Mouse (Mus musculus) testis, adult 2 months (tissue): ENCODE data around the gene Syne1. TPM values are rescaled to one million over a fixed set of nuclear protein-coding genes. Genes with fewer than 3 reads are reported as not detected.

Source experiments
- H3K27ac ChIP-seq: fragments of 200-500 bp; 2 replicates; pipeline ENCODE4 v1.5.1; 2012; ENCODE audit warnings: low read depth, low read length; ENCODE audit not compliant: control insufficient read depth, insufficient read depth
- H3K27me3 ChIP-seq: fragments of 200-500 bp; 2 replicates; pipeline ENCODE4 v1.6.1; 2012; ENCODE audit warnings: mild to moderate bottlenecking, low read length, moderate library complexity; ENCODE audit not compliant: control insufficient read depth, insufficient read depth
- H3K36me3 ChIP-seq: fragments of 200-500 bp; 2 replicates; pipeline ENCODE4 v1.6.1; 2012; ENCODE audit warnings: mild to moderate bottlenecking, low read length; ENCODE audit not compliant: control insufficient read depth, insufficient read depth
- H3K4me1 ChIP-seq: fragments of 200-500 bp; 2 replicates; pipeline ENCODE4 v1.6.1; 2012; ENCODE audit warnings: low read length; ENCODE audit not compliant: control insufficient read depth, insufficient read depth
- H3K4me3 ChIP-seq: fragments of 200-500 bp; 2 replicates; pipeline ENCODE4 v1.5.1; 2012; ENCODE audit warnings: low read depth, mild to moderate bottlenecking, low read length, moderate library complexity, mixed read lengths; ENCODE audit not compliant: control insufficient read depth
- CTCF ChIP-seq: fragments of 200-500 bp; IDR thresholded peaks from 2 replicates; pipeline ENCODE4 v1.5.1; 2012; ENCODE audit warnings: low read depth, mild to moderate bottlenecking, inconsistent platforms, low read length, moderate library complexity; ENCODE audit not compliant: control insufficient read depth, insufficient read depth, insufficient replicate concordance
- POLR2A ChIP-seq: fragments of 200-500 bp; IDR thresholded peaks from 2 replicates; pipeline ENCODE4 v1.6.1; 2012; ENCODE audit warnings: low read depth, mild to moderate bottlenecking, inconsistent platforms, low read length, moderate library complexity; ENCODE audit not compliant: control insufficient read depth
- polyA plus RNA-seq: library from polyadenylated mRNA; depleted of rRNA; stranded (reverse); fragments of >200 nt; gene quantifications from 2 replicates; pipeline ENCODE4 v1.2.3, GENCODE M21; 2012; rRNA removed

Syne1 gene
- polyA plus RNA-seq, result 2.4 and 3.0 TPM in 2 replicates

- peaks cover 7% of the 10 kb centered on the region for H3K4me1 ChIP-seq
- peak within 1 kb of the TSS; percentile 83 for H3K4me3 ChIP-seq
- H3K27me3 ChIP-seq, result no peaks in the 10 kb centered on the region
- H3K27ac ChIP-seq, result peak within 1 kb of the TSS; percentile 39; the same call in 1 of the 2 replicates
- H3K36me3 ChIP-seq, result no peaks in the 10 kb centered on the region
- TF ChIP-seq POLR2A (no peak), CTCF (no peak)
Observed at GRCm38 (mm10) chr10:5551382-5551781, at the start of gene Syne1. TSS of gene Syne1 (minus strand) at chr10:5551482.

DNA sequence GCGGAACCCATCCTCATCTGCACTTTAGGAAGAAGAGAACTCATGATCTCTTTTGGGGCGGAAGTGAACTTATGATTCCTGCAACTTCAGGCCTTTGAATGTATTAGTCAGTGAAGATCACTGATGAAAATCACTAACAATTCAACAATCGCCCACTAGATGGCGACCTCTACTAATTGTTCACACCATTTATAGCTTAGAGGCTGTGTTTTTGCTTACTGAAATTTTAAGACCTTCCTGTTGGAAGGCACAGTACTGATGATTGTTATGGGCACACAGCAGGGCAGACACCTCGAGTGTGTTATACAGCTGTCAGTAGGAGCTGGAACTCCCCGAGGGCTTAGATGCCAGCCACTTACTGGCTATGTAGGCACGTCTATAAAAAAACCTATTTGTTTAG is 48.8 kb upstream of the Syne1 start:
- Histone ChIP-seq H3K4me3 (no peak overlapping the region), H3K27ac (no peak overlapping the region), H3K4me1 (peaks cover 6% of the 10 kb centered on the region), H3K36me3 (no peaks in the 10 kb centered on the region), H3K27me3 (no peaks in the 10 kb centered on the region)
- no peak for TF ChIP-seq CTCF
- TF ChIP-seq POLR2A, result no peak

GRCm38 (mm10) chr10:5596559-5596958 is 45.3 kb upstream of the Syne1 start:
- no peaks in the 10 kb centered on the region for H3K27me3 ChIP-seq
- no peak for TF ChIP-seq CTCF
- no peak for TF ChIP-seq POLR2A
- H3K4me3 ChIP-seq, result no peak overlapping the region
- no peak overlapping the region for H3K27ac ChIP-seq
- H3K4me1 ChIP-seq, result no peaks in the 10 kb centered on the region; the same call in 1 of the 2 replicates
- no peaks in the 10 kb centered on the region for H3K36me3 ChIP-seq

GRCm38 (mm10) chr10:5594457-5594856 is 43.2 kb upstream of the Syne1 start:
- Histone ChIP-seq H3K36me3 (no peaks in the 10 kb centered on the region), H3K27ac (no peak overlapping the region), H3K4me3 (no peak overlapping the region), H3K4me1 (no peaks in the 10 kb centered on the region), H3K27me3 (no peaks in the 10 kb centered on the region)
- TF ChIP-seq CTCF (no peak), POLR2A (no peak)

DNA sequence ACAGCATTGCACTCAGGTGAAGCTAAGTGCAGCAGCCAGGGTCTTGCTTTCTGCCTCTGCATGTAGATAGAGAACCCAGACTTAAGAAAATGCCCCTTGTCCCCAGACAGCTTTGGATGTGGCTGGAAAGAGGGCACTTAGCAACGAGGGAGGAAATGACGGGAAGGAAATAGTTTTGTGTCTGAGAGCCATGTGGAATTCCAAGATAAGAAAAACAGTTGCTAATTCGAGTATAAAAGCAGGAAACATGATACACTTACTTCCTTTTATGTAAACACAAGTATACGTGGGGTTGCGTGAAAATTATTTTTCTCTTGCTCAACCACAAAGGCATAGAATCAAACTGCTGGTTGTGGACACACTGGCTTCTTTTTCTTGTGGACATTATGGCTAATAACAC is 42.2 kb upstream of the Syne1 start, which contains the start of gene Myct1:
TSS of gene Myct1 (plus strand) at position 312 of the 400 bp plus-strand sequence.
- TF ChIP-seq POLR2A, result no peak
- no peak for TF ChIP-seq CTCF
- no peaks in the 10 kb centered on the region for H3K27me3 ChIP-seq
- H3K4me3 ChIP-seq, result no peak within 1 kb of the TSS
- no peaks in the 10 kb centered on the region for H3K4me1 ChIP-seq
- no peaks in the 10 kb centered on the region for H3K36me3 ChIP-seq
- H3K27ac ChIP-seq, result no peak within 1 kb of the TSS

DNA sequence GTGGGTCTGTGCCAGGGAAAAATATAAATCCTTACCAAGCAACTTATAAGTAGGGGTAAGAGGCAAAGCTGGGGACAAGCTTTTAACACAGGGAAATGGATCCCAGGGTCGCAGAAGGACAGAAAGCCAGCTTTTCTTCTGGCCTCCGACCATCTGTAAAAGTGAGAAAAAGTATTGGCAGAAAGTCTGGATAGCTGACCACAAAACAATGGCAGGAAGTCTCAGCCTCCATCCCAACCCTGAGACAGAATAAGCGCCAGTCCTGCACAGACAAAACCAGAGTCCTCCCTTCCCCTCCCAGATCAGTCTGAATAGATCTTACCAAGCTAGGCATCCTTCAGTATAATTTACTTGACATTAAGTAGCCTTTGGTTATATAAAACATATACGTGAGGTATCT is 40.7 kb upstream of the Syne1 start:
- H3K4me1 ChIP-seq, result no peaks in the 10 kb centered on the region
- H3K27me3 ChIP-seq, result no peaks in the 10 kb centered on the region
- no peak overlapping the region for H3K4me3 ChIP-seq
- H3K36me3 ChIP-seq, result no peaks in the 10 kb centered on the region
- no peak overlapping the region for H3K27ac ChIP-seq
- TF ChIP-seq POLR2A, result no peak
- TF ChIP-seq CTCF, result no peak

GRCm38 (mm10) chr10:5591061-5591460 is 39.8 kb upstream of the Syne1 start:
- Histone ChIP-seq H3K27me3 (no peaks in the 10 kb centered on the region), H3K27ac (no peak overlapping the region), H3K4me1 (no peaks in the 10 kb centered on the region), H3K4me3 (no peak overlapping the region), H3K36me3 (no peaks in the 10 kb centered on the region)
- TF ChIP-seq CTCF (no peak), POLR2A (no peak)

GRCm38 (mm10) chr10:5573328-5573727 is 22.0 kb upstream of the Syne1 start:
- Histone ChIP-seq H3K4me3 (no peak overlapping the region), H3K36me3 (no peaks in the 10 kb centered on the region), H3K27ac (no peak overlapping the region), H3K4me1 (no peaks in the 10 kb centered on the region), H3K27me3 (no peaks in the 10 kb centered on the region)
- peak; percentile 46; the same call in 1 of the 2 replicates for TF ChIP-seq CTCF
- TF ChIP-seq POLR2A, result no peak
